Mouse (Mus musculus): Measurements from ENCODE around the gene Zfp619.
A peak's percentile ranks its signal among the peaks of the same experiment; 100 is the strongest.
"Not testable (repeated sequence)": the region's sequence is repeated elsewhere in the genome, so short reads cannot be mapped to it uniquely, and the experiment has no call there.

The Zfp619 gene

DNA sequence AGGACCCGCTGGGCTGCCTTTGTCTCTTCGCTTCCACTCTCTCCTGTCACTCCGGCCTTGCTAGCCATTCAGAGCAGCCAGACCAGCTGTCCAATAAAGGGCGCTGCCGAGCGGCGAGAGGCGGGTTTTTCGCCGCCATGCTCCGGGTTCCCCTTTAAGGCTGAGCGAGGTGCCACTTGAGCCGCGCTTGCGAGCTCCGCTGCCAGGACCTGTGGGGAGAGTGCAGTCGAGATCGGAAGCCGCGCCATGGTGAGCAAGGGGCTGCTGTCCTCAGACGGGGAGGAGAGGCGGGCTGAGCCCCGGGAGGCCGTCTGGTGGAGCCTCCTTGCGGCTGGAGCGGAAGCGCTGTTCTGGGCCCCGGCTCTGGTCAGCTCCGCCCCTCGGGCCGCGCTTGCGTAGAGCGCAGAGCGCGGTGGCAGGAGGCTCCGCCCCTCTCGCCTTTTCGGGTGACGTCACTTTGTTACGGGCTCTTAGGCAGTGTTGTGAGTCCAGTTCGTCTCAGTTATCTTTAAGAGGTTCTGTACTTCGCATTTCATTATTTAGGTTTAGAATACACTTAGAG, at the start of gene Zfp619:
Gene Zfp619, plus strand, starts transcription at position 151 of the 562 bp plus-strand sequence.
- peak; percentile 88 for DNase-seq (ENCODE audit: low read depth, low spot score)

DNA sequence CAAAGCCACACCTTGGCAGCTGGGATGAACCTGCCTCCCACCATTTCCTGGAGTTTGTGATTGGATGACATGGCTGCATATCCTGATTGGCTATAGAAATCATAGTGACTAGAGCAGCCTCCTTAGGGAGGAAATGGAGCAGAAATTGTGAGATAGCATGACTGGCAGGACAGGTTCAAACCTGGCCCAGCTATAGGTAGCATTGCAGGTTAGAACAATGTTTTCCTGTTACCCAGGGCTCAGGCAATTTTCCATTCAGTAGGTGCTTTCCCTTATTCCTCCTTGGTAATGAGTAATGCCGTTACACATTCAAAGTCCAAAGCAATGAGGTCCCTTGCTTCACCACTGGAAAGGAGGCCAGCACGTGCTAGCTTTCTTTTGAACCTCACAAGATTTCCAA, 38.6 kb upstream of the Zfp619 start:
- DNase-seq (ENCODE audit: low read depth, low spot score) = no peak

DNA sequence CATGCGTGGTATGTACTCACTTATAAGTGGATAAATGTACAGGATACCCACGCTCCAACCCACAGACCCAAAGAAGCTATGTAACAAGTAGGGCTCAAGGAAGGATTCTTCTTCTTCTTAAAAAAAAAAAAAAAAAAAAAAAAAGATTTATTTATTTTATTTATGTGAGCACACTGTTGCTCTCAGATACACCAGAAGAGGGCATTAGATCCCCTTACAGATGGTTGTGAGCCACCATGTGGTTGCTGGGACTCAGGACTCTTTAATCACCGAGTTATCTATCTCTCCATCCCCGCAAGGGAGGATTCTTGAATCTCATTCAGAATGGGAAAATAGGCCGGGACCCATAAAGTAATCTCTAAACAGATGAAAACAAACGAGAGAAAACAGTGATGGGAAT, 33.2 kb upstream of the Zfp619 start:
- DNase-seq (ENCODE audit: low read depth, low spot score) = no peak

DNA sequence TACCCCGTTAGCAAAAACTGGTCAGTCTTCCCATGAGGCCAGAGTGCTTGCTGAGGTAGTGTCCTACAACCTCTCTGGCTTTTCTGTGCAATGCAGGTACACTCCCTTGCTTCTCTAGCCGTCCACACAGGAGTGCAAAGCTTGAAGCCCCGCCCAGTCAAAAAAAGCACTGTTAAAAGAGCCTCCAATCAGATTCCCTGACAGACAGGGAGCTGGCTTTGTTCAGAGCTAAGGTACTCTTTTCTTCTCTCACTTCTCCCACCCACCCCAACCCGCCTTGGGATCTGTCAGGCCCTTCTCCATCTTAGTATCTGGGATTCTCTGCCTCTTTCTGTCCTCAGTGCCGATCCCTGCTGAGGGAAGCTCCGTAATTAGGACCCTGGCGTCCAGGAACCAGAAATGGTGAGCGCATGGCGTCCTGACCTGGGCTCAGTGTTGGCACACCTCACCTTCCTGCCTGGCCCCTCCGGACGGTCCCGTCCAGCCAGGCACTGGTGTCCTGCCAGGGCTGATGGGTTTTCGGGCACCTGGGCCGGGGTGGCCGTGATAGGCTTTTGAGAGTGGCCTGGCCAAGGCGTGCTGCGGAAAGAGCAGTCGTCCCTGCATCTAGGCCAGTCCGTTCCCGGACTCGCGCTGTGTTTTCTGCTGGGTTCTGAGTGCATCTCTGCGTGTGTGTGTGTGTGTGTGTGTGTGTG, 30.3 kb upstream of the Zfp619 start:
- DNase-seq (ENCODE audit: low read depth, low spot score) = peak; percentile 59

DNA sequence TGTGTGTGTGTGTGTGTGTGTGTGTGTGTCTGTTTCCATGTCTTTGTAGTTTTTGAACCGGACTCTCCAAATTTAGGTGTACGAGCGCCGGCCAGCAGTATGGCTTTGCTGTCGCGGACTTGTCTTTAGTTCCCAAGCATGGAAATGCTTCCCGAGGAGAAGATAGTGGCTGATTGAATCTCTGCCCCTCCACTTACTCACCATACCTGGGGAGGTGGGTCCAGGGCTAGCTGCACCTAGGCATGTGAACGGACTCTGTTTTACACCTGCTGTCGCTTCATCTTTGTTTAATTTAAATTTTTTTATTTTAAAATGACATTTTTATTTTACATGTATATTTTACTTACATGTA, 29.7 kb upstream of the Zfp619 start:
- DNase-seq (ENCODE audit: low read depth, low spot score) = peak; percentile 4

DNA sequence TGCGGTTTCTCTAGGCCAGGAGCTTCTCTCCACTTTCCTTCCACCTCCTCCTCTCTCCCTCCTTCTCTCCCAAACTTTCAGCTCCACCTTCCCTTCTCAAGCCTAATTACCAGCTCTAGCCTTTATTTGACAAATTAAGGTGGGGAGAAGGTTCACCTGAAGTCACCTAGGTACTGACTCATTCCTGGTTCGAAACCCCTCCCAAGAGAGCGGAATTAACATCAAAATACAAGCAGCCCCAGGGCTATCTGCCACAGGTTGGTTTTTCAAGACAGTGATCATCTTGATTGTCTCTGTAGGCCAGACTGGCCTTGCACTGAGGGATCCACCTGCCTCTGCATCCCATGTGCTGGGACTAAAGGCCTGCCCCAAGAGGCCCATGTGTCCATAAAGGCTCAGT, 22.9 kb upstream of the Zfp619 start:
- DNase-seq (ENCODE audit: low read depth, low spot score) = no peak

DNA sequence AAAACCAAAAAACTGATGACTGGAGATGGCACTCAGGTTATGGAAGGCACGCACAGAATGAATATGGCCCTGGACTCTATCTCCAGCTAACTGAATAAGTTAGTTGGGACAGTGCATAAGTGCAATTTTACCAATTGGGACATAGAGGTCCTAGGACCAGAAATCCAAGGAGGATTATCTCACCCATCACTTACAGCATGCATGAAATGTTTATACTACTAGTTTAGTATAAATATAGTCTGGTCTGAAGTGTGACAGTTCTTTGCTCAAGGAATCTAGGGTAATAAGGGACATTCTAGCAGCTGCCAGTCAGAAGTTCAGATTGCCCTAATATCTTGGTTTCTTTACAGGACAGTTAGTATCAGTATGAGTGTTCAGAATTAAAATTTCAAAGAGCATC, 13.5 kb upstream of the Zfp619 start:
- DNase-seq (ENCODE audit: low read depth, low spot score) = no peak

DNA sequence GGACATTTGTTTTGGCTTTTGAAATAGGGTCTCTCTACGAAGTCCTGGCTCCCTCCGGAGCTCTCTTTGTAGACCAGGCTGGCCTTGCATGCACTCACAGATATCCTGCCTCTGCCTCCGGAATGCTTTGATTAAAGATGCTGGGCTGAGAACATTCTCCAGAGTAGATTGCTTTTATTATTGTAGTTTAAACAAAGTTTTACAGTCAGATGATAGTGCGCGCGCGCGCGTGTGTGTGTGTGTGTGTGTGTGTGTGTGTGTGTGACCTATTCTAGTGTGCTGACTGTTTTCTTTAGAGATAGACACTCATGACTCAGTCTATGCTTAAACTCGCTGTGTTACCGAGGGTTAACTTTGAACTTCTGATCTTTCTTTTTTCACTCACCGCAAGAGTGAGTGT, 796 bp downstream of the Zfp619 start:
- DNase-seq (ENCODE audit: low read depth, low spot score) = no peak

DNA sequence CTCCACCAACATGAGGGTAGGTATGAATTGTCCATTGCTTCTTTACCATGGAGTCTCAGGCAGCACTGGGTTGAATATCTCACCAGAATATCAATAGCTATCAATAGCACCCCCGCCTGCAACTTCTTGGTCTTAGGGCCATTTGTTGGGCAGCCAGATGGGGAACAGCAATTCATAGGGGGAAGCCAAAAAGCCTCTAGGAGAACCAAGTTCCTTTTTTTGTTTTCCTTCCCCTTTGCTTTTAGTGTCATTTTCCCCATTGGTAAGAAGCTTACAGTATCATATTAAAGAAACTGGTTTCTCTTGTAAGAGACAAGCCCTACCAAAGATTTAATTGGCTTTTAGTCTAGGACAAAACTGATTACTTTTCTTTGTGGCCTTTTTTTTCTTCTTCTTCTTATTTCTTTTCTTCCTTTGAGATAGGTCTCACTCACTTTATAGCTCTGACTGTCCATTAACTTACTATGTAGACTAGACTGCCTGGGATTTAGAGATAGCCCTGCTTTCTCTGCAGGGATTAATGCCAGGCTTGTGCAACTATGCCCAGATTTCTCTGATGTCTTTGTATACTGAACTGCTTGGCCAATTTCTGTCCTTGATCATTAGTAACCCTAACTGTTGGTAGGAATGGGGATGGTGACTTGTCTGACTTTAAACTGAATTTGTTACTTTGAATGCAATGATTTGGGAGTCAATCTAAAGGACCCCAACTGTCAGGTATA, 6.3 kb downstream of the Zfp619 start:
- no peak for DNase-seq (ENCODE audit: low read depth, low spot score)

DNA sequence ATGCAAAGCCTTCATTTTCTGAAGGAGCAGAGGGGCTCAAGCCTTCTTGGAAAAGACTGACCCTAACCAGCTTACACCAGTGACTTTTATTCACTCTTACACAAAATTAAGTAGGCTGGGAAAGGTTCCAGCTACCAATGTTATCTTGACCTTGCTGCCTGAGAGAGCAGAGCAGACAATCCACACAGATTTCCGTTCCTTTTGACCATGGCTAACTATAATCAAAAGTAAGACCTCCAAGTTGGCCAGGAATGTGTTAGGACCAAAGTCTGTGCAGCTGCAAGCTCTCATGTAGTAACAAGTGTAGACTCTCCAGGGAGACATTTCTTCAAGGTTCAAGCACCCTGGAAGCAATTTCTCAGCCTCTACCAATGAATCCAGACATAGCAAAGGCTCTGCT, 25.6 kb downstream of the Zfp619 start:
- no peak for DNase-seq (ENCODE audit: low read depth, low spot score)

DNA sequence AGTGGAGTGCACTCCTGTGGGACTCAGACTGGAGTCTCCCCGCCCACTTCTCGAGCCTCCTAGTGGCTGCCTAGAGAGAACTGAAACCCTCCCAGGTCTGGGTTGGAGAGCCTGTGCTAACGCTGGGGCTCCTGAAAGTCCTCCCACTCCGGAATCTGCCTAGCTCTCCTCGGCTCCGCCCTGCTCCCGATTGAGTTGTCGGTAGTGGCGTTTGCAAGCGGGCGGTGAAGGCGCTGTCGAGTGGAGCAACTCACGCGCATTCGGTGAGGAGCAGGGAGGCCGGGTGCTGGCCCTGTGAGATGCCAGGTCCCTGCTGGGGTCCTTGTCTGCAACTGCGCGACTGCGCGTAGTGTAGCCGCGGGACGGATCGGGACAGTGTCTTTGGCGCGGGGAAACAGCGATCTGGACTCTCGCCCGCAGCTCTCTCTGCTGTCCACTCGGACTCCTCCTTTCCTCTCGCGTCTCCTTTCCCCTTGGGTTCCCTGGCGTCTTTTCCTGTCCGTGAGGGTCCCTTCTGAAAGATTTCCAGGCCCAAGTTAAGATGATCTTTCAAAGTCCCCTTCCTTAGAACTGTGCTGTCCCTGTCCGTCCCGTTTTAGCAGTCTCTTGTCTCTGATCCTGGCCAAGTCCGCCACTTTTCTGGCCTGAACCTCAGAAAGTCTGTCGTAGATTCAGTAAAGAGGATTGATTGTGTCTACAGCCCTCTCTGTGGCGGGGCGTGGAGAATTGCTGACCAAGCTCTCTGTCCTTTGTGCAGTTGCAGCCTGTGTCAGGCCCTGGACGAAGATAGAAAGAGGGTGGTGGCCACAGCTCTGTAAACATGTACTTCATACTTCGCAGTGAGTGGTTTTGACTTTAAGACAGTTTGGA, 26.9 kb downstream of the Zfp619 start:
- DNase-seq (ENCODE audit: low read depth, low spot score) = peak; percentile 47

DNA sequence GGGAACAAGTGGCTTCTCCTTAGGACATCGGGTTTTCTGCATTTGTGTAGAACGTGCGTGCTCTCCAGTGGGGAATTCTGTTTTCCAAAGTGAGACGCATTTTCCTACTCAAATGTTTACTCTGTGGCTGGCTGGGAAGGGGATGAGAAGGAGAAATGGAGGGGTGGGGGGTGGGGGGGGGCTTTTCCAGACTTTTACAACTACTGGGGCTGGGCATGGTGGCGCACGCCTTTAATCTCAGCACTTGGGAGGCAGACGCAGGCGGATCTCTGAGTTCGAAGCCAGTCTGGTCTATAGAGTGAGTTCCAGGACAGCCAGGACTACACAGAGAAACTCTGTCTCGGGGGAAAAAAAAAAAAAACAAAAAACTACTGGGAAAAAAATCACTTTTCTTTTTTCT, 27.6 kb downstream of the Zfp619 start:
- DNase-seq (ENCODE audit: low read depth, low spot score) = no peak

DNA sequence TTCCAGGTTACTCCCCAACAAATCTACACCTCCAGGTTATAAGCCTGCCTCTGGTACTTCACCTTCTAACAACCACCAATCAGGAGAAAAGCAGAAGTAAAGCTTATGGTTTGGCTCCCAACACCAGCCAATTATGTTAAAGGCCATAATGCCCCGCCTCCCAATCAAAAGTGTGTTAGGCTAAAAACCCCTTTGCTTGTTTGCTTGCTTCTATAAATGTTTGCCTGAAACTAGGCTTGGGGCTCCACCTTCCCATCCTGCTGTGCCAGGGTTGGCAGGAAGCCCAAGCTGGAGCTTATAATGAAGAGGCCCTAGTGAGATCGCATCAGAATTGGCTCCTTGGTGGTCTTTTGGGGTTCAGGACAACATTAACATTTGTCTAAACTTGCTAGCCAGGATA, 31.8 kb downstream of the Zfp619 start:
- no peak for DNase-seq (ENCODE audit: low read depth, low spot score)

DNA sequence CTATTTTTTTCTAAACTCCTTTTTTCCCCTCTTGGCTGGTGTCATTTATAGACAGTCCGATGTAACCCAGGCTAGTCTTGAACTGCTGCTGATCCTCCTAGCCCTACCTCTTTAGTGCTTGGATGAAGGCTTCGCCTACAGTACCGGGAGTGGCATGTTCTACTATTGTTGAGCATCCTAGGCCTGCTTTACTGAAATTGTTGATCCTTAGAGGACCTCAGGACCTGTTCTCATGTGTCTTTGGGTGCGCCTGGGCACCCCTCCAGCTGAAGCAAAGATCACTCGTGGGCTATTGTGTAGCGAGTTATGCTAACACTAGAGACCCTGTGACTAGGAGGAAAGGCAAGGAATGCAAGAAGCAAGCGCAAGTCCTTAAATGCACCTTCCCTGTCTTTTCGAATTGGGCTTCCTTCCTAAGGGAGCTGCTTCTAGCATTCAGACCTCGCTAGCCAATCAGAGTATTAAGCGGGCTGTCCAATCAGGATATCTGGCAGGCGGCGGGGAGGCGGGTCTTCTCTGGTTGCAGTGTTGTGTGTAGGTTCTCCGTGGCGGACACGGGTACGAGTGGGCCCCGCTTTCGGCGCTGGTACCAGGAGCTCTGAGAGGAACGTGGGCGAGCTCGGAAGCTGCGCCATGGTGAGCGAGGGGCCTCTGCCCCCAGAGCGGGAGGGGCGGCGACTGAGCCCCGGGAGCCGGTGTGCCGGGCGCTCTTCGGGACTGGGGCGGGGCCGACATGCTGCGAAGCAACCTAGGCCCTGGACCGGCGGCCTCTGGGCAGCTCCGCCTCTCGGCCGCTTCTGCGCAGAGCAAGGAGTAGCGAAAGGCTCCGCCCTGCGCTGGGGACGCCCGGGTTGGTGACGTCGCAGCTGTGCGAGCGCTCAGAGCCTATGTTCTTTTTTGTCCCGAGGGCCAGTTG, 34.7 kb downstream of the Zfp619 start:
- peak; percentile 93 for DNase-seq (ENCODE audit: low read depth, low spot score)

DNA sequence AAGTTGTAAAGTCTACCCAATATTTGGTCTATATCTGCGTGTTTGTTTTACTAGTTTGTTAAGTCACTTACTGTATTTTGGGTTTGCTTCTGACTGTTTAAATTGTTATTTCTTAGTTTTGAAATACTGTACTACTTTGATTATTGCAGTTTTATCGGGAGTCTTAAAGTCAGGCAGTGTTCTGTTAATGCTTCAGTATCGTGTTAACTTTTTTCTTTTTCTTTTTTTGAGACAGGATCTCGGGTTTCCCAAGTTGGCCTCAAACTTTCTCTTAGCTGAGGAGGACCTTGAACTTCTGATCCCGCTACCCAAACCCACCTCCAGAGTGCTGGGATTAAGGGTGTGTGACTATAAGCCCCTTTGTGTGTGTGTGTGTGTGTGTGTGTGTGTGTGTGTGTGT, 35.4 kb downstream of the Zfp619 start:
- DNase-seq (ENCODE audit: low read depth, low spot score) = no peak

DNA sequence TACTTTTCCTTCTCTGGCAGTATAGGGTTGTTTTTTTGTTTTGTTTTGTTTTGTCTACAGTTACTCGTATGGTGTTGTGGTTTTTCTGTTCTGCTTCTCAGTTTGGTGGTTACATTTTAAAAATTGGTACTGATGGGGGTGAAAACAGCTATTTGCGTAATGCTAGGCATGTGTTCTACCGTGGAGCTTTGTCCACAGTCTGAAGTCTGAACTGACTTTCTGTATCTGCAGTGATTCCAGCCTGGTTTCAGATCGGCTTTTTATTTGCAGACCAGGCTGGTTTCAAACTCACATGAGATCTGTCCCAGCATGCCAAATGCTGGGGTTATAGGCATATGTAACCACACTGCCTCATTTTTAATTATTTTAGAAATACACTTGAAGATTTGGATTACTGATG, 36.3 kb downstream of the Zfp619 start:
- no peak for DNase-seq (ENCODE audit: low read depth, low spot score)

DNA sequence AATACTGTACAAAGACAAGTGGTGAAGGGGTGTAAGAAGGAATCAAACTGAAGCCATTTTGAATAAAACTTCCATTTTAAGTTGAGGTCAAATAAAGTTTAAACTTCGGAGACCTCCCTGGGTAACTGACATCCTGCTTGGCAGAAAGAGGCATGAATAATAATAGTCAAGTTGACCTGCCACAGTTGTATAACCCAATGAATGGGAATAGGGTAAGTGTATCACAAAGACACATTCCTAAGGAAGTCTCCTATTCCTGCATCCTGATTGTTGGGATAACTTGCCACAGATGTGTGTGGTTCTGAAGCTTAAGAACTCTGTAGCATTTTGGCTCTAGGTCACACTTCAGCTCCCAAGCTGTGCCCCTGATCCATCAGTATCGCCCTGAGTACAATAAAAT, 62.5 kb downstream of the Zfp619 start:
- no peak for DNase-seq (ENCODE audit: low read depth, low spot score)

DNA sequence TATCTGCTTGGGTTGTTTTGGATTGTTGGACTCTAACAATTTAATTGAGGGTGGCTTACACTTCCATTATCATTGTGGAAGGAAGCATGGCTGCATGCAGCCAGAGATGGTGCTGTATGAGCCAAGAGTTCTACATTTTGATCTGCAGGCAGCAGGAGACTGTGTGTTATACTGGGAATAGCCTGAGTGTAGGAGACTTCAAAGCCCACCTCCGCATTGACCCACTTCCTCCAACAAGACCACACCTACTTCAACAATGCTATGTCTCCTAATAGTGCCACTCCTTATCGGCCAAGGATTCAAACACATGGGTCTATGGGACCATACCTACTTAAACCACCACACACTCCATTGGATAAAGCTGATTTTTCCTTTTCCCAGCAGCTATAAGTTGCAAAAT, 63.0 kb downstream of the Zfp619 start:
- no peak for DNase-seq (ENCODE audit: low read depth, low spot score)

DNA sequence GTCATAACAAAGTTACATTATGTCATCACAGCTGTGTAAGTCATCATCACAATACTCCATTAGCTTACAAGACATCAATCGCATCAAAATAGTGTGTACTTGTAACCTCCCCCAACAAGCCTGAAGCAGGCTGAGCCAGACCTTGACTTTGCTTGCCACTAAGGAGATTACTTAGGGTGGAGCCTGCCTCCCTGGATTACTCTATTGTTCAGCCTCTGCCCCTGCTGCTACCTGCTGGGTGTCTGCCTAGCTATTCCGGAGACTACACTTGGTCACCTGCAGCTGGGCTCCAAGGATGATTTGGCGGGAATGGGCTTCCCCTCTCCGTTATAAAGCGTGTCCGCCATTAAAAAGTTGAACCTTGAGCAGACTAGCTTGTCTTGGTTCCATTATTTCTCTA, 69.3 kb downstream of the Zfp619 start:
- DNase-seq (ENCODE audit: low read depth, low spot score) = not testable (repeated sequence)

DNA sequence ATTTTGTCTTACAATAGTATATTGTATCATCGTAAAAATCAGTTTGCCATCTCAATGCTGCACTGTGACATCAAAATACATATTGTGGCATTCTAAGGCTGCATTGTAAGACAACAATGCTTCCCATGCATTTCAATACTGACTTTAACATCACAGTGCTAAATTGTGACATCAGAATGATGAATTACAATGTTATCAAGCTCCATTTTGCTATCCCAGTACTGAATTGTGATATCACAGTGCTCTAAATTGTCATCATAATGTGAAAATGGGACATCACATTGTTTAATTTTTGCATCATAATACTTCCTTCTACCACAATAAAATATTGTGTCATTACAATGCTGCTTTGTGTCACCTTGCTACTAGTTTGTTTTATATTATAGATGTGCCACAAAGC, 70.5 kb downstream of the Zfp619 start:
- DNase-seq (ENCODE audit: low read depth, low spot score) = no peak

DNA sequence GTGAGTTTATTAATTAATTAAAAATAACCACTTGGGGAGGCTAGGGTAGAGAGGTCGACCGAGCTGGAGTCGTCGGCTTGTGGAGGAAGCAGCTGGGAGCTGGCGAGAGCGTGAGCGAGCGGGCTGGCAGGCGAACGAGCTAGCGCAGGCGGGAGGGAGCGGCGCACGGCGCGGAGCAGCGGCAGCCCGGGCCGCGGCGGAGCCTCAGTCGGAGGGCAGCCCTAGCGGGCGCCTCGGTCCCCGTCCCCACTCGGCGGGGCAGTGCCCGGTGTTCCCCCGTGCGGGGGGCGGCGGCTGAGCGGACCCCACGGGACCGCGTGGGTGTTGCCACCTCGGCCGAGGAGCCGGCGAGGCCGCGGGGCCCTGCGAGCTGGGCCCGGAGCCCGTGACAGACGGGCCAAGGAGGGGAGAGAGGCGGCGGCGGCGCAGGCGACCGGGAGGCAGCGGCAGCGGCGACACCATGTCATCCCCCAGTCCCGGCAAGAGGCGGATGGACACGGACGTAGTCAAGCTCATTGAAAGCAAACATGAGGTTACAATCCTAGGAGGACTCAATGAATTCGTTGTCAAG, 71.0 kb downstream of the Zfp619 start:
- DNase-seq (ENCODE audit: low read depth, low spot score) = not testable (repeated sequence)

Data from brain, embryonic 18.5 days (tissue).